Mouse (Mus musculus): Measurements from ENCODE around the gene Nipbl. TPM values are rescaled to one million over a fixed set of nuclear protein-coding genes. Genes with fewer than 3 reads are reported as not detected.

The Nipbl gene
- polyA plus RNA-seq, 1 experiment from 2014 or later = 15.3 TPM

DNA sequence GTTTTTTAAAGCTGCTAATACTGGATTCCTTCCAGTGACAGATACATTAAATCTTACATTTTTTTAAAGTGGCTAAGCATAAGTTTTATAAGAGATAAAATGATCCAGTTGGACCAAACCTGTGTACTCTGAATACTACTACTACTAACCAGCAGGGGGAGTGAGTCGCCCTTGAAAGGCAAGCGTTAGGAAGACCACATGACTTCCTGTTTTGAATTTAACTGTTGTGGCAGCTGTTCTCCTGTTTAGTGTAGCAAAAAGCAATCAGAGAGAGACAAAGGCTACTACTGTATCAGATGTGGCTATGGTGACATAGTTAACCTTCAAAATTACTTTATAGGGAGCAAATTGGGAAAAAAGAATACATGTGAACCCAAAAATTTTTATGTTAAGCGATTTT lies 6.8 kb upstream of the Nipbl start:
- DNase-seq (ENCODE audit: low spot score) (peak; percentile 77), ATAC-seq (peak; percentile 54)
- H3K9ac ChIP-seq (ENCODE audit: low read length) = no peak overlapping the region
- no peaks in the 10 kb centered on the region for H3K9me3 ChIP-seq (replicated peaks; ENCODE audit: control insufficient read depth, low read length)
- H3K36me3 ChIP-seq (ENCODE audit: control insufficient read depth, insufficient read depth, low read length) = no peaks in the 10 kb centered on the region
- no peak overlapping the region for H3K27ac ChIP-seq (ENCODE audit: low read depth, low read length)
- H3K4me2 ChIP-seq (ENCODE audit: low read length) = no peak overlapping the region
- peaks cover 15% of the 10 kb centered on the region for H3K4me1 ChIP-seq (ENCODE audit: control insufficient read depth, insufficient read depth, low read length)
- no peaks in the 10 kb centered on the region for H3K27me3 ChIP-seq (replicated peaks; ENCODE audit: control insufficient read depth, insufficient read depth, low read length)
- H3K4me3 ChIP-seq (ENCODE audit: low read depth, low read length) = no peak overlapping the region
- 49% methylated on average over 3 of the region's 3 CpGs for WGBS

DNA sequence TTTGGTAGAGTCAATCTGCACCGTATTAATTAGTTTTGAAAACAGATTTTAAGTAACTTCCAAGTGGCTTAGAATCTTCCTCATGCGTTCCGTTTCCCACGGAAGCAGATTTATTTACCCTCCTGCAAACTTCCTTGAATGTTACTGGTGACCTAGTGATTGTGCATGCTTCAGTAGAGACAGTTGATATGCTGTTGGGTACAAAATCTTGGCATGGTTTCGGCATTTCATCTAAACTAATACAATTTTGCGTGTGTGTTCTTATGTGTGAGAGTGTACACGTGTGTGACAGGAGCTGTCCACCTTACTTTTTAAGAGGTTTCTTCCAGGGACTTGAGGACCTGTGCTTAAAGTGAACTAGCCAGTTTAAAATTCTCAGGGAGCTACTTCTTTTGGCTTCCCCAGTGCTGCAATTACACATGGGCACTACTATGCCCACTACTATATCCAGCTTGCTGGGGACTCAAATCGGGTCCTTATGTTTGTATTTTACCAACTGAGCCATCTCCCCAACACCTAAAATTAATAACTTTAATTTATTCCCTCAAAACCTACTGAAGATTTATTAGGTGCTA lies 3.0 kb upstream of the Nipbl start:
- WGBS = 57% methylated on average over 8 of the region's 8 CpGs
- Histone ChIP-seq H3K4me3 (ENCODE audit: low read depth, low read length) (0 out of 2 replicates have a peak overlapping the region, but pooled peaks have one; percentile 95), H3K36me3 (ENCODE audit: control insufficient read depth, insufficient read depth, low read length) (no peaks in the 10 kb centered on the region), H3K27ac (ENCODE audit: low read depth, low read length) (no peak overlapping the region), H3K4me1 (ENCODE audit: control insufficient read depth, insufficient read depth, low read length) (peaks cover 20% of the 10 kb centered on the region), H3K9ac (ENCODE audit: low read length) (peak overlapping the region; percentile 41), H3K4me2 (ENCODE audit: low read length) (peak overlapping the region; percentile 94), H3K27me3 (replicated peaks; ENCODE audit: control insufficient read depth, insufficient read depth, low read length) (no peaks in the 10 kb centered on the region), H3K9me3 (replicated peaks; ENCODE audit: control insufficient read depth, low read length) (no peaks in the 10 kb centered on the region)
- peak; percentile 14 for DNase-seq (ENCODE audit: low spot score)
- ATAC-seq = no peak

DNA sequence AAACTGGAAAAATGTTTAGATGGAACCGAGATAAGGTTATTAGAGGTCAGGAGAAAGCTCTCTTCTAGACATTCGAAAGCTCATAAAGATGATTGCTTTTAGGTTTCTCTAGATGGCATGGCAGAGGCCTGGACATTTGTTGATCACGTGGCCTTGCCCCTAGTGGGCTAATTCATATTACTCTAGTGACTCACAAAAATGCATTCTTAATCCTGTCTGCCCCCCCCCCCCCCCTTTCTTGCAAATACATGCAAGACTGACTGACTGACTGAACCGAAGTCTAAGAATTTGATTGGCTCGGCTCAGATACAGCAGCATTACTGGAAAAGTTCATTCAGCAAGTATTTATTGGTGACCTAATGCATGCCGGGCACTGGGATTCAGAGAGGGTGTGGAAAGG lies 2.2 kb upstream of the Nipbl start:
- H3K4me1 ChIP-seq (ENCODE audit: control insufficient read depth, insufficient read depth, low read length) = peaks cover 24% of the 10 kb centered on the region
- 3% methylated on average over 6 of the region's 6 CpGs for WGBS
- H3K36me3 ChIP-seq (ENCODE audit: control insufficient read depth, insufficient read depth, low read length) = no peaks in the 10 kb centered on the region
- H3K27me3 ChIP-seq (replicated peaks; ENCODE audit: control insufficient read depth, insufficient read depth, low read length) = no peaks in the 10 kb centered on the region
- peak overlapping the region; percentile 95 for H3K4me3 ChIP-seq (ENCODE audit: low read depth, low read length)
- no peaks in the 10 kb centered on the region for H3K9me3 ChIP-seq (replicated peaks; ENCODE audit: control insufficient read depth, low read length)
- ATAC-seq (no peak), DNase-seq (ENCODE audit: low spot score) (peak; percentile 47)
- peak overlapping the region; percentile 94 for H3K4me2 ChIP-seq (ENCODE audit: low read length)
- H3K9ac ChIP-seq (ENCODE audit: low read length) = peak overlapping the region; percentile 98
- no peak overlapping the region for H3K27ac ChIP-seq (ENCODE audit: low read depth, low read length)

DNA sequence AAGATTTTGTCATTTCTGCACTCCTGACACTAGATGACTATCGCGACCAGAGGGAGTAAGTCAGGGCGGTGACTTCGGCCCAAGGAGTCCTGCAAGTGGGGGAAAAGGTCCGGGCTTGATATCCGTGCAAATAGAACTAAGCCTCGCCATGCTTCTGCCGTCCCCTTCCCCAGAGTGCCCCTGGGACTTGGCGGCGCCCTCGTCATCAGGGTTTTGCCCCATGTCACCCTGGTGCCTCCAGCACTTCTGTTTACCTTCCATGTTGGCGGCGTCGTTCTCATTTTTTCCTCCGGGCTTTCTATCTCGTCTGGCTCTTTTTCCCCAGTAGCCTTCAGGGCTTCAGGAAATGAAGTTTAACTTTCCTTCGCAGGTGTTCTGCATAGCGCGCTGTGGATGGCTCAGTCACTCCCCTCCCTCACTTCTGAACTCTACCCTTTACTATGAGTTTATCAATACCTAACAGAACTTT lies 1.7 kb upstream of the Nipbl start:
- Histone ChIP-seq H3K4me1 (ENCODE audit: control insufficient read depth, insufficient read depth, low read length) (peaks cover 25% of the 10 kb centered on the region), H3K9me3 (replicated peaks; ENCODE audit: control insufficient read depth, low read length) (no peaks in the 10 kb centered on the region), H3K27me3 (replicated peaks; ENCODE audit: control insufficient read depth, insufficient read depth, low read length) (no peaks in the 10 kb centered on the region), H3K4me3 (ENCODE audit: low read depth, low read length) (peak overlapping the region; percentile 95), H3K27ac (ENCODE audit: low read depth, low read length) (no peak overlapping the region), H3K9ac (ENCODE audit: low read length) (peak overlapping the region; percentile 98), H3K36me3 (ENCODE audit: control insufficient read depth, insufficient read depth, low read length) (no peaks in the 10 kb centered on the region), H3K4me2 (ENCODE audit: low read length) (peak overlapping the region; percentile 94)
- DNase-seq (ENCODE audit: low spot score) (peak; percentile 31), ATAC-seq (no peak)
- WGBS = under 1% methylated on average over 19 of the region's 19 CpGs

DNA sequence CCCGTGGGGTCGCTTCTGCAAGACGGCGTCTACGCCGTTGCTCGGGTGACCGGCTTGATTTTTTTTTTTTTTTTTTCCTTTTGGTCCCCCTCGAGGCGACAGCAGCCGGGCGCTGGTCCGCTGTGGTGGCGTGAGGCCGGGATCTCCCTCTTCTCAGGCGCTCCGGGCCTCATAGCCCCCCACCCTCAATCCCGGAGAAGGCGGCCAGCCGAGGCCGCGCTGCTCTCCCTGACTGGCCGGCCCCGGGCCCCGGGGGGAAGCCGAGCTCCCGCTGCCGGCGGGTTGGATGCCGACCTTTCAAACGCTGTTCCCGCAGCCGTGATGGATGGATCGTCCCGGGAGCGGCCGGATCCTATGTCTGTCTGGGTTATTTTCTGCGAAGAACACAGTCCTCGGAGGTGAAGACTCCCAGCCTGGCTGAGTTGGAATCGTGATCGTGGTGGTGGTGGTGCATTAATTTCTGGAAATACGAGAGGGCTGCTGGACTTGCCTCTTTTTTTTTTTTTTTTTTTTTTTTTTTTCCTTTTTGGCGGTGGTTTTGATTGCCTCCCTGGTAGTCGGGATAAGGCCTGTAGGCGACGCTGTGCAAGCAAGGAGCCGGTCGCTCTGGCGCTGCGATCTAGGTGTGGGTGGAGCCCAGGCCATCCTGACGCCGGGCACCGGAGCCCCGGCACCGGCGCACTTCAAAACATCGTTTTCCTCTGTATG lies 781 bp upstream of the Nipbl start:
- Histone ChIP-seq H3K36me3 (ENCODE audit: control insufficient read depth, insufficient read depth, low read length) (no peaks in the 10 kb centered on the region), H3K9ac (ENCODE audit: low read length) (peak overlapping the region; percentile 98), H3K27ac (ENCODE audit: low read depth, low read length) (peak overlapping the region; percentile 99), H3K4me2 (ENCODE audit: low read length) (peak overlapping the region; percentile 94), H3K4me3 (ENCODE audit: low read depth, low read length) (peak overlapping the region; percentile 95), H3K9me3 (replicated peaks; ENCODE audit: control insufficient read depth, low read length) (no peaks in the 10 kb centered on the region), H3K4me1 (ENCODE audit: control insufficient read depth, insufficient read depth, low read length) (peaks cover 25% of the 10 kb centered on the region), H3K27me3 (replicated peaks; ENCODE audit: control insufficient read depth, insufficient read depth, low read length) (no peaks in the 10 kb centered on the region)
- WGBS = under 1% methylated on average over 53 of the region's 57 CpGs
- DNase-seq (ENCODE audit: low spot score) = peak; percentile 93
- peak; percentile 66 for ATAC-seq

DNA sequence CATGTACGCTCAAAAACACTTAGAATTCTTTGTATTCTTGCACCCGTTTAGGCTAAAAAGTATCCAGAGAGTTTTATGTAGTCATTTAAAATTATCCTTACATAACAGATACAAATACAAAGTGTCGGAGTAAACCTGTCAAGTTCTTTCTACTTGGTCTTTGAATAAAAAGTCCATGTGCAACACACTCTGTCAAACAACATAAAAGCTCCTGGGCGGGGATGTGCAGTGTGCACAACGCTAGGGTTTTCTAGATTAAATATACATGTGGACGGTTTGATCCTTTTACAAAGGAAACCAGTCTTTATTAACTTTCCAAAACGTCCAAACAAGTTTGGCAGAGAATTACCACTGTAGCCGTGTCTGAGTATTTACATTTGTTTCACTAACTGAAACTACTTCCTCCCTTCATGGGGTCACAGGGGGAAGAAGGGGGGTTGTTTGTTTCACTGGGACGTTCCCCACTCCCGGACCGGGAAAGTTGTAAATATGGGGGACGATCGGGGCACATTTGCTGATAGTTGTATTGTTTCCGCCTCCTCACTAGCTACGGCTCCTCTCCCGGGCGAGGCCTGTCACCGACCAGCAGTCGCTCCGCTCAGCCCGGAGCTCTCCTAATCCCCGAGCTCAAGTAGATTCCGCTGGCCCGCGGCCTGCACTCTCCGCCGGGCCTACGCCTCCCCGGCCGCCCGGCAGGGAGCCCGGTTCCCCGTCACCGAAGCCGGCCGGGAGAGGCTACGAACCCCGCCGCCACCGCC lies 916 bp downstream of the Nipbl start:
- H3K4me2 ChIP-seq (ENCODE audit: low read length) = peak overlapping the region; percentile 76
- peak overlapping the region; percentile 98 for H3K9ac ChIP-seq (ENCODE audit: low read length)
- H3K27ac ChIP-seq (ENCODE audit: low read depth, low read length) = peak overlapping the region; percentile 99
- DNase-seq (ENCODE audit: low spot score) (peak; percentile 71), ATAC-seq (peak; percentile 47)
- WGBS = under 1% methylated on average over 40 of the region's 40 CpGs
- peaks cover 25% of the 10 kb centered on the region for H3K4me1 ChIP-seq (ENCODE audit: control insufficient read depth, insufficient read depth, low read length)
- H3K4me3 ChIP-seq (ENCODE audit: low read depth, low read length) = peak overlapping the region; percentile 95
- no peaks in the 10 kb centered on the region for H3K9me3 ChIP-seq (replicated peaks; ENCODE audit: control insufficient read depth, low read length)
- no peaks in the 10 kb centered on the region for H3K27me3 ChIP-seq (replicated peaks; ENCODE audit: control insufficient read depth, insufficient read depth, low read length)
- H3K36me3 ChIP-seq (ENCODE audit: control insufficient read depth, insufficient read depth, low read length) = no peaks in the 10 kb centered on the region

DNA sequence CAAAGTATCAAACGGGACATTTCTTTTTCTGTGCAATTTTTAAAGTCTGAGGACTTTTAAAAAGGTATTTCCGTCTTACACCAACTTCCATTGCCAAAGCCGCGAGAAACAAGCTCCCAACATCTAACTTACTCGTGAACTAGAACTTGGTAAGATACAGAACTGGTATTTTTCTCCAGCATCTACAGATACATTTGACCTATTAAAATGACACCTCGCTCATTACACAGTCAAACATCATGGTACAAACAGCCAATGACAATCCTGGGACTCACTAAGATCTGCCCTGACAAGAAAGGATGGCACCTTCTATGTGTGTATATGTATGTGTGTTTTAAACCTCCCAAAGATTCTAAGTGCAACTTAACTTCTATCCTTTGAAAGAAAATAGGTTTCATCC lies 1.5 kb downstream of the Nipbl start:
- WGBS = under 1% methylated on average over 6 of the region's 6 CpGs
- peak overlapping the region; percentile 95 for H3K4me3 ChIP-seq (ENCODE audit: low read depth, low read length)
- no peak for ATAC-seq
- H3K36me3 ChIP-seq (ENCODE audit: control insufficient read depth, insufficient read depth, low read length) = no peaks in the 10 kb centered on the region
- no peaks in the 10 kb centered on the region for H3K27me3 ChIP-seq (replicated peaks; ENCODE audit: control insufficient read depth, insufficient read depth, low read length)
- H3K4me1 ChIP-seq (ENCODE audit: control insufficient read depth, insufficient read depth, low read length) = peaks cover 23% of the 10 kb centered on the region
- H3K27ac ChIP-seq (ENCODE audit: low read depth, low read length) = no peak overlapping the region
- peak overlapping the region; percentile 98 for H3K9ac ChIP-seq (ENCODE audit: low read length)
- H3K4me2 ChIP-seq (ENCODE audit: low read length) = peak overlapping the region; percentile 76
- H3K9me3 ChIP-seq (replicated peaks; ENCODE audit: control insufficient read depth, low read length) = no peaks in the 10 kb centered on the region
- peak; percentile 17 for DNase-seq (ENCODE audit: low spot score)

DNA sequence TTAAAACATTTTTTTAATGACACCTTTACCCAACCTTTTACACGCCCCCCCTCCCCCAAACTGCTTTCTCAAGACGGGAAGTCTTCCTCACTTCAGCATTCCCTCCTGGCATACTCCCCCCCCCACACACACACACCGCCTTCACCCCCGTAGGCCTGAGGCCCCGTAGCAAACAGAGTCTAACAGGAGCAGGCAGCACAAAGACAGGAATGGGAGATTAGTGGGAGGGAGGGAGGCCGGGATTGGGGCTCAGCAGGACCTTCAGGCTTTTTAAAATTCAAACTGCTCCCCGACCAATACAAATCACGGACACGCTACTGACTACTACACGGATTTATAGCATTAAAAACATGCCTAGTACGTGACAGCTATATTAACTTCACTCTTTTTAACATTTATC lies 2.1 kb downstream of the Nipbl start:
- ATAC-seq = no peak
- Histone ChIP-seq H3K36me3 (ENCODE audit: control insufficient read depth, insufficient read depth, low read length) (no peaks in the 10 kb centered on the region), H3K4me2 (ENCODE audit: low read length) (peak overlapping the region; percentile 76), H3K27ac (ENCODE audit: low read depth, low read length) (no peak overlapping the region; the same call in 1 of the 2 replicates), H3K9ac (ENCODE audit: low read length) (peak overlapping the region; percentile 98), H3K9me3 (replicated peaks; ENCODE audit: control insufficient read depth, low read length) (no peaks in the 10 kb centered on the region), H3K4me3 (ENCODE audit: low read depth, low read length) (peak overlapping the region; percentile 95), H3K4me1 (ENCODE audit: control insufficient read depth, insufficient read depth, low read length) (peaks cover 17% of the 10 kb centered on the region), H3K27me3 (replicated peaks; ENCODE audit: control insufficient read depth, insufficient read depth, low read length) (no peaks in the 10 kb centered on the region)
- DNase-seq (ENCODE audit: low spot score) = peak; percentile 63
- WGBS = 2% methylated on average over 11 of the region's 11 CpGs

All from forebrain, embryonic 14.5 days (tissue).